Mouse (Mus musculus) embryonic facial prominence, embryonic 14.5 days (tissue): ENCODE measurements around the gene Nrxn2. TPM values are rescaled to one million over a fixed set of nuclear protein-coding genes. Genes with fewer than 3 reads are reported as not detected.
A peak's percentile ranks its signal among the peaks of the same experiment; 100 is the strongest.

Source experiments
- ATAC-seq: fragments of 200-750 bp; cut with Nextera tagmentation; 2 replicates; pipeline ENCODE4 v1.8.0; 2017; ENCODE audit warnings: low read depth, moderate number of reproducible peaks, moderate TSS enrichment
- DNase-seq: peaks from one replicate; pipeline ENCODE4 v3.0.0-alpha.2; 2015; ENCODE audit warnings: low spot score
- H3K27ac ChIP-seq: fragments of 300-500 bp; sonication (generic); replicated peaks from 2 replicates; pipeline ENCODE4 v1.5.1; 2014; ENCODE audit warnings: low read depth, mild to moderate bottlenecking, low read length, moderate library complexity
- H3K27me3 ChIP-seq: fragments of 300-500 bp; sonication (generic); replicated peaks from 2 replicates; pipeline ENCODE4 v1.6.1; 2014; ENCODE audit warnings: low read length; ENCODE audit not compliant: control insufficient read depth, insufficient read depth
- H3K36me3 ChIP-seq: fragments of 300-500 bp; sonication (generic); 2 replicates; pipeline ENCODE4 v1.6.1; 2014; ENCODE audit warnings: low read length, mixed read lengths; ENCODE audit not compliant: control insufficient read depth, insufficient read depth
- H3K4me1 ChIP-seq: fragments of 300-500 bp; sonication (generic); 2 replicates; pipeline ENCODE4 v1.6.1; 2014; ENCODE audit warnings: antibody characterized with exemption, low read length; ENCODE audit not compliant: control insufficient read depth, insufficient read depth
- H3K4me2 ChIP-seq: fragments of 300-500 bp; sonication (generic); 2 replicates; pipeline ENCODE4 v1.6.1; 2014; ENCODE audit warnings: low read depth, mild to moderate bottlenecking, low read length, moderate library complexity, mixed read lengths
- H3K4me3 ChIP-seq: fragments of 300-500 bp; sonication (generic); 2 replicates; pipeline ENCODE4 v1.5.1; 2014; ENCODE audit warnings: low read depth, mild to moderate bottlenecking, low read length
- H3K9ac ChIP-seq: fragments of 300-500 bp; sonication (generic); 2 replicates; pipeline ENCODE4 v1.6.1; 2014; ENCODE audit warnings: low read depth, mild to moderate bottlenecking, low read length, moderate library complexity, mixed read lengths
- H3K9me3 ChIP-seq: fragments of 300-500 bp; sonication (generic); 2 replicates; pipeline ENCODE4 v1.6.1; 2016; ENCODE audit warnings: low read length; ENCODE audit not compliant: control insufficient read depth
- WGBS: fragments of 180-500 bp; shearing (Covaris S2); extraction: QIAGEN DNeasy Blood & Tissue Kit; methylation state at CpG from one replicate; pipeline ENCODE4 v1.1.7; 2014; 5-methylcytosine and 5-hydroxymethylcytosine counted together
- polyA plus RNA-seq: library from polyadenylated mRNA; unstranded; fragments of >200 nt; fragmentation: Nextera tagmentation; extraction: Ambion mirVana; gene quantifications from 2 replicates; pipeline ENCODE4 v1.2.1, GENCODE M21; 2014

The Nrxn2 gene
- polyA plus RNA-seq, 1 experiment from 2014 or later: 3.4 TPM

GRCm38 (mm10) chr19:6475129-6475528 is 56.6 kb downstream of the Nrxn2 start:
- no peaks in the 10 kb centered on the region for H3K4me1 ChIP-seq
- no peaks in the 10 kb centered on the region for H3K36me3 ChIP-seq
- H3K4me3 ChIP-seq: no peak overlapping the region
- 37% methylated on average over 5 of the region's 5 CpGs for WGBS
- DNase-seq (peak; percentile 16), ATAC-seq (no peak; the same call in 1 of the 2 replicates)
- H3K27ac ChIP-seq: no peak overlapping the region
- H3K9ac ChIP-seq: no peak overlapping the region
- H3K27me3 ChIP-seq: no peaks in the 10 kb centered on the region; the same call in 1 of the 2 replicates
- no peak overlapping the region for H3K4me2 ChIP-seq
- no peaks in the 10 kb centered on the region for H3K9me3 ChIP-seq

- H3K4me1 ChIP-seq: no peaks in the 10 kb centered on the region
- DNase-seq (no peak), ATAC-seq (no peak)
- 63% methylated on average over 4 of the region's 4 CpGs for WGBS
- H3K27me3 ChIP-seq: no peaks in the 10 kb centered on the region; the same call in 1 of the 2 replicates
- H3K9me3 ChIP-seq: no peaks in the 10 kb centered on the region
- H3K36me3 ChIP-seq: no peaks in the 10 kb centered on the region
- H3K27ac ChIP-seq: no peak overlapping the region
- H3K9ac ChIP-seq: no peak overlapping the region
- no peak overlapping the region for H3K4me2 ChIP-seq
- no peak overlapping the region for H3K4me3 ChIP-seq
Measured at GRCm38 (mm10) chr19:6477007-6477406, 58.5 kb downstream of the Nrxn2 start.

- 82% methylated on average over 2 of the region's 2 CpGs for WGBS
Measured at GRCm38 (mm10) chr19:6478566-6478965, 60.0 kb downstream of the Nrxn2 start.

GRCm38 (mm10) chr19:6482886-6483285 is 64.4 kb downstream of the Nrxn2 start:
- no peak for ATAC-seq
- 76% methylated on average over 6 of the region's 6 CpGs for WGBS

More at GRCm38 (mm10) chr19:6478566-6478965, 60.0 kb downstream of the Nrxn2 start:
- Histone ChIP-seq H3K36me3 (no peaks in the 10 kb centered on the region), H3K9ac (no peak overlapping the region), H3K27ac (no peak overlapping the region), H3K4me3 (no peak overlapping the region), H3K4me1 (no peaks in the 10 kb centered on the region), H3K4me2 (no peak overlapping the region), H3K9me3 (no peaks in the 10 kb centered on the region), H3K27me3 (no peaks in the 10 kb centered on the region; the same call in 1 of the 2 replicates)
- ATAC-seq: no peak
- DNase-seq: peak; percentile 18

GRCm38 (mm10) chr19:6485059-6485630 is 66.6 kb downstream of the Nrxn2 start:
- H3K4me2 ChIP-seq: no peak overlapping the region
- no peak overlapping the region for H3K27ac ChIP-seq
- WGBS: 77% methylated on average over 13 of the region's 13 CpGs
- no peak for DNase-seq
- no peak overlapping the region for H3K9ac ChIP-seq
- no peaks in the 10 kb centered on the region for H3K27me3 ChIP-seq
- H3K4me3 ChIP-seq: no peak overlapping the region
- no peaks in the 10 kb centered on the region for H3K36me3 ChIP-seq
- H3K9me3 ChIP-seq: no peaks in the 10 kb centered on the region
- no peak for ATAC-seq
- H3K4me1 ChIP-seq: no peaks in the 10 kb centered on the region

More at GRCm38 (mm10) chr19:6482886-6483285, 64.4 kb downstream of the Nrxn2 start:
- H3K4me3 ChIP-seq: no peak overlapping the region
- no peak overlapping the region for H3K9ac ChIP-seq
- DNase-seq: no peak
- H3K36me3 ChIP-seq: no peaks in the 10 kb centered on the region
- H3K9me3 ChIP-seq: no peaks in the 10 kb centered on the region
- no peaks in the 10 kb centered on the region for H3K4me1 ChIP-seq
- no peaks in the 10 kb centered on the region for H3K27me3 ChIP-seq
- no peak overlapping the region for H3K4me2 ChIP-seq
- H3K27ac ChIP-seq: no peak overlapping the region

DNA sequence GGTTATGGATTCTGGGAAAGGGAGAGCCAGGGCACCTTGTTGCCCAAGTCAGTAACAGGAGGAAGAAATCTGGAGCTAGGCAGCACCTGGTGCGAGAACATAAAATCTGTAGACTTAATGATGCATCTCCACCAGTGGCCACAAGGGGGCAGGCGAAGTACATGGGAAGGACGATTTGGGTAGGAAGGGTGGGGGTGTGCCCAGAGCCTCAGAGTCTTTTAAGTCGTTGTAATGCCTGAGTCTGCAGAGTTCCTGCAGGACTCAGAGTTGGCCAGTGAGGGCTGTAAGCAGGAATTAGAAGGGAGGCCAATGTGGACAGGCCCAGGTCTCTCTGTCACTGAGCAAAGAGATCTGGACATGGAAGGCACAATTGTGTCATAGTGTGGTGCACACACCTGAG is 70.5 kb downstream of the Nrxn2 start:
- peaks cover 13% of the 10 kb centered on the region; the same call in 1 of the 2 replicates for H3K27me3 ChIP-seq
- no peak overlapping the region for H3K9ac ChIP-seq
- no peak overlapping the region for H3K27ac ChIP-seq
- no peaks in the 10 kb centered on the region for H3K4me1 ChIP-seq
- no peaks in the 10 kb centered on the region for H3K36me3 ChIP-seq
- no peak overlapping the region for H3K4me2 ChIP-seq
- H3K4me3 ChIP-seq: no peak overlapping the region
- no peaks in the 10 kb centered on the region for H3K9me3 ChIP-seq
- 0% methylated on average over 4 of the region's 4 CpGs for WGBS
- ATAC-seq (peak; percentile 59; the same call in 1 of the 2 replicates), DNase-seq (peak; percentile 90)

GRCm38 (mm10) chr19:6491538-6491937 is 73.0 kb downstream of the Nrxn2 start:
- H3K9ac ChIP-seq: no peak overlapping the region
- no peak overlapping the region for H3K4me3 ChIP-seq
- H3K4me1 ChIP-seq: no peaks in the 10 kb centered on the region
- H3K27me3 ChIP-seq: peaks cover 36% of the 10 kb centered on the region
- no peaks in the 10 kb centered on the region for H3K9me3 ChIP-seq
- H3K36me3 ChIP-seq: no peaks in the 10 kb centered on the region
- no peak overlapping the region for H3K4me2 ChIP-seq
- DNase-seq (no peak), ATAC-seq (no peak)
- no peak overlapping the region for H3K27ac ChIP-seq
- WGBS: 77% methylated on average over 8 of the region's 8 CpGs

DNA sequence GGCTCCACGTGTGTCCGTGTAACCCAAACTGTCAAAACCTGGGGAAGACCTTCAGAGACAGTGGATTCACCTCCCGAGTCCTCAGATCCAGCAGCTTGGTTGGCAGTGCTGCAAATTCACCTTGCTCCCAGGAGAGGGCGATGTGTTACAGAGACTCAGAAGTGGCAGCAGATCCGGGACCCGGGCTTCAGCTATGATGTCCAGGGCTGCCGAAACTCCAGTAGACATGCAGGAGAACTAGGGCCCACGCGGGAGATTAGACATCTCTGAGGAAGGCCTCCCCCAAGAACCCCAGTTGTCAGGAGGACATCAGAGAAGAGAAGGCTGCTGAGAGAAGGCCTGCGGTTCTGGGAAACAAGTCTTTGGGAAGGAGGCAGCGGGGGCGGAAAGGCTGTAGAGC is 73.6 kb downstream of the Nrxn2 start:
- Histone ChIP-seq H3K36me3 (no peaks in the 10 kb centered on the region), H3K4me2 (no peak overlapping the region), H3K4me1 (no peaks in the 10 kb centered on the region), H3K27me3 (peaks cover 40% of the 10 kb centered on the region), H3K27ac (no peak overlapping the region), H3K9ac (no peak overlapping the region), H3K9me3 (no peaks in the 10 kb centered on the region), H3K4me3 (no peak overlapping the region)
- ATAC-seq (no peak), DNase-seq (peak; percentile 77)
- 18% methylated on average over 12 of the region's 12 CpGs for WGBS

DNA sequence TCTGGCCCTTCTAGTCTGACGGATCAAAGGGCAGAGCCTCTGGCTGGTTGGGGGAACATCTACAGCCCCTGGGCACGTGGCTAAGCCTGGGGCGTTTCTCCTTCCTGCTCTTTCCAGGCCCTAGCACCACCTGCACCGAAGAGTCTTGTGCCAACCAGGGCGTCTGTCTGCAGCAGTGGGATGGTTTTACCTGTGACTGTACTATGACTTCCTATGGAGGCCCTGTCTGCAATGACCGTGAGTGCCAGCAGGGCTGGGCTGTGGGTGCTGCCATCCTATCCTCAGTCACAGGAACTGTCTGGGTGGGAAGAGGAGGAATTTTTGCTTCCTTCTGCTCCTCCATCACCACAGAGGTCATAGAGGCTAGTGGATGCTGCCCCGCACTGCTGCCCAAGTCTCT is 74.7 kb downstream of the Nrxn2 start:
- H3K4me1 ChIP-seq: no peaks in the 10 kb centered on the region
- no peak for ATAC-seq
- H3K4me3 ChIP-seq: no peak overlapping the region
- no peak overlapping the region for H3K9ac ChIP-seq
- WGBS: 73% methylated on average over 7 of the region's 7 CpGs
- H3K27ac ChIP-seq: no peak overlapping the region
- no peaks in the 10 kb centered on the region for H3K36me3 ChIP-seq
- H3K9me3 ChIP-seq: no peaks in the 10 kb centered on the region
- DNase-seq: no peak
- H3K27me3 ChIP-seq: peaks cover 50% of the 10 kb centered on the region
- no peak overlapping the region for H3K4me2 ChIP-seq
